Mouse (Mus musculus): ENCODE data around the gene Ltc4s. TPM values are rescaled to one million over a fixed set of nuclear protein-coding genes. Genes with fewer than 3 reads are reported as not detected.

The Ltc4s gene
- polyA plus RNA-seq, 1 experiment from 2014 or later: 1.3 TPM

Small RNAs within 50 kb of the gene (microRNA-seq; reads per million reads assigned to microRNA genes)
- not detected for gene Mir6919

Other genes starting within 250 kb of the Ltc4s start
- gene Rnf130, start 213.3 kb downstream of the Ltc4s start, polyA plus RNA-seq (2016; fragmentation: Nextera tagmentation; extraction: Ambion mirVana): 84.2 and 84.3 TPM in 2 replicates
- 46.1 and 51.2 TPM in 2 replicates for gene Tbc1d9b, start 107.2 kb downstream of the Ltc4s start, polyA plus RNA-seq (2016; fragmentation: Nextera tagmentation; extraction: Ambion mirVana)
- 21.1 and 22.2 TPM in 2 replicates for gene Mrnip, start 64.2 kb downstream of the Ltc4s start, polyA plus RNA-seq (2016; fragmentation: Nextera tagmentation; extraction: Ambion mirVana)
- 231 and 234 TPM in 2 replicates for gene Sqstm1, start 27.8 kb downstream of the Ltc4s start, polyA plus RNA-seq (2016; fragmentation: Nextera tagmentation; extraction: Ambion mirVana)
- 45.1 and 52.8 TPM in 2 replicates for gene Mgat4b, start 27.7 kb downstream of the Ltc4s start, polyA plus RNA-seq (2016; fragmentation: Nextera tagmentation; extraction: Ambion mirVana)
- 7.6 and 8.1 TPM in 2 replicates for gene Maml1, start 53.7 kb upstream of the Ltc4s start, polyA plus RNA-seq (2016; fragmentation: Nextera tagmentation; extraction: Ambion mirVana)
- gene Canx, start 87.1 kb upstream of the Ltc4s start, polyA plus RNA-seq (2016; fragmentation: Nextera tagmentation; extraction: Ambion mirVana): 308 and 311 TPM in 2 replicates
- 0.65 TPM in 1 of 2 replicates, not detected in the other for gene Cby3, start 115.8 kb upstream of the Ltc4s start, polyA plus RNA-seq (2016; fragmentation: Nextera tagmentation; extraction: Ambion mirVana)
- gene Hnrnph1, start 138.4 kb upstream of the Ltc4s start, polyA plus RNA-seq (2016; fragmentation: Nextera tagmentation; extraction: Ambion mirVana): 623 and 641 TPM in 2 replicates
- 25.8 and 26.7 TPM in 2 replicates for gene Rufy1, start 192.5 kb upstream of the Ltc4s start, polyA plus RNA-seq (2016; fragmentation: Nextera tagmentation; extraction: Ambion mirVana)

Data from hindbrain, embryonic 12.5 days (tissue).